Mouse (Mus musculus): Measurements from ENCODE around the gene Spg21.
A peak's percentile ranks its signal among the peaks of the same experiment; 100 is the strongest.

The Spg21 gene

DNA sequence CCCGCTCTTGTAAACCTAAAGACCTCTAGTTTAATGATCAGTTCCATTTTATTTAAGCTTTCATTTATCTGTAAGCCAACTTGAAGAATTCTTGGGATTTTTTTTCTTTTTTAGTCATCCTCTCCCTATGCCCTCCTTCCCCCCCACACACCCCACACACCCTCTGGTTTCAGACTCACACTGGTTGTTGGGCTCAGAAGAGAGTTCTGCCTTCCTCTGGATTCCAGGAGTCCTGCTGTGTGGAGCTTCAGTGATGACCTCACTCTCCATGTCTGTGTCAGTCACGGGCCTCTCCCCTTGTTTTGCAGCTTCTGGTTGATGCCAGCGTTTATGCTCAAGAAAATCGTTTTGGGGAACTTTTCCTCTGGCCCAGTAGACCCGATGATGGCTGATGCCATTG lies 19.3 kb downstream of the Spg21 start:
- DNase-seq = no peak

DNA sequence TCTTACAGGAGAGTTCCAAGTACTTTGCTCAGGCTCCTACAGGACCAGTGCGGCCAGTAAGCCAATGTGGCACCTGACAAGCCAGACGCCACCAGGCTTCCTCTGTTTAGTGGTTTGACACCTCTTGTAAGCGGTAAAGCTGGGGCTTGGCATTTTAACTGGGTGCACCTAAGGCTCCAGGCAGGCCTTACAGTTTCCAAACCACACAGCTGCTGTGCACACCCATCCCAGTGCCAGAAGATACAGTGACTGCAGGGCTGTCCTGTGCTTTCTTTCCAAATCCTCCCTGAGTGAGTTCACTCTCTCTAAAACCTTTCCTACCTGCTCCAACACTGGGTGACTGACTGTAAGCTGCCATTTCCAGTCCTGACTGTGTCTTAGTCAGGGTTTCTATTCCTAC lies 30.7 kb downstream of the Spg21 start:
- DNase-seq = no peak

DNA sequence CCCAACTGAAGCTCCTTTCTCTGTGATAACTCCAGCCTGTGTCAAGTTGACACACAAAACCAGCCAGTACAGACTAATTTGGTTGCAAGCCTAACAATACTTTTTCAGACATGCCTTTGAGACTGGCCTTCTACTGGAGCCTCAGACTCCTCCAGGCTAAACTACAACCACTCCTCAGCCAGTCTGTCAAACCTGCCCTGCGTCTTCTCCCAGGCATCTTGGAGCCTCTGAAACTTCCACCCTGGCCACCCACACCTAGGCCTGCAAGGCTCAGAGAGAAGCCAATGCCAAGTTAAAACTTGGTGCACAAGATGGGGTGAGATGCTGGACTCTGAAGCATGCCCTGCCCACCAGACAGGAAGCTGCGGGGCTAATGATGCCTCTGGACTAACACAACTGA lies 31.6 kb downstream of the Spg21 start:
- no peak for DNase-seq

DNA sequence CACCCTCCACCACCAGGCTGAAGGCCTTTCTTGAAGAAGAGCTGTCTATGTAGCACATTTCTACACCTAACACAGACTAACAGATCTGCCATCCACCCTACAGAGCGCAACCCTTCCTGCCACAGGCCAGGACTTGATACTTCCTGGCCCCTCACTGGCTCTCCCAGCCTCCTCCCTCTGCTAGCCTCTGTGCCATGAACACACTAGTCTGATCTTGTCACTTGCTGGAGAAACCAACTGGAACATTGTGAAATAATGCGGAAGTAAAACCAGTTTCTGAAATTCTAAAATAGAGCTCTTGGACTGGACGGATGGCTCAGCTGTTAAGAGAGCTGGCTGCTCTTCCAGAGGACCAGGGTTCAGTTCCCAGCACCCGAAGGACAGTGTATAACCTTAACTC lies 32.1 kb downstream of the Spg21 start:
- DNase-seq = no peak

DNA sequence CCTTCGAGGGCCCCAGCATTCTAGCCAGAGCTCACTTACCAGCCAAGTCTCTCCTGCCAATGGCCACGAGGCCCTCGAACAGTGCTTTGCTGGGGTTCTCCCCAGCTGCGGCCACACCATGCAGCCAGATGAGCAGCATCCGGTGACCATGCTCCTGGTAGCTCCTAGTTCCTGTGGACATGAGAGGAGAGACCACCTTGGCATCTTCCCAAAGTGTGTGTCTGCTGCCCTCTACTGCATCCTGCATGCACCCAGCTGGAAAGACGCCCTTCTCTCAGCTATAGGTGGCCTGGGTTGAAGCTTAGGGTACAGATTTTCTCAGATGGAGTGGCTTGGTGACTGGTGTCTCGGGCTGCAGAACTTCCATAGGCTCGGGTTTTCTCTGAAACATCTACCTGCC lies 41.4 kb downstream of the Spg21 start:
- peak; percentile 47 to 64 for DNase-seq

DNA sequence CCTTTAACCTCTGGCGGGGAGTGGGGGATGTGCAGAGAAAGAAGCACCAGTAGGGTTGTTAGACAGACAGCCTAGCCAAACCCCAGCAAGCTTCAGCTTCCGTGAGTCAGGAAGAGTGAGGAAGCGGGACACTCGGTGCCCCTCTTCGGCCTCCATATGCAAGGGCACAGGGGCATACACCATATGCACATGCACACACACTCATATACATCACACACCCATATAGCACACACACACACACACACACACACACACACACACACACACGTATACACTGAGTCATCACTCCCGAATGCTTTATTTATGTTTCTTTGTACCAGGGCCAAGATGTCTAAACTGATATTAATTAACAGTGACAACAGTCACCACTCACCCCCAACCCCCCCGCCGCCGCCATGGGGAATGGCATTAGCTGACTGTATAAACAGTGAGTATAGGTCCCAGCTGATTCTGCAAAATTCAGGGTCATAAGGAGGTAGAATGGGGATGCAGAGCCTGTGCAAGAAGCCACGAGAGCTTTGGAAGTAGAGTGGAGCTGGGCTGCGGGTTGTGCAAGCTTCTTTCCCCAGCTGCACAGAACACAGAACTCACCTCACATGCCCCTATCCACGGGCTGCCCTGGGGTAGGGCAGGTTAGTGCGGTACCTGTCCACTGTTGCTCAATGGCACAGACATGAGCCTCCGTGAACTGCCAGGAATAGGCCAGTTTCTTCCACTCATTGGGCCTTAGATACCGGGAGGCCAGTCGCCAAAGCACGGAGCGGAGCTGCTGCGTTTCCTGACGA lies 42.2 kb downstream of the Spg21 start:
- no peak for DNase-seq

DNA sequence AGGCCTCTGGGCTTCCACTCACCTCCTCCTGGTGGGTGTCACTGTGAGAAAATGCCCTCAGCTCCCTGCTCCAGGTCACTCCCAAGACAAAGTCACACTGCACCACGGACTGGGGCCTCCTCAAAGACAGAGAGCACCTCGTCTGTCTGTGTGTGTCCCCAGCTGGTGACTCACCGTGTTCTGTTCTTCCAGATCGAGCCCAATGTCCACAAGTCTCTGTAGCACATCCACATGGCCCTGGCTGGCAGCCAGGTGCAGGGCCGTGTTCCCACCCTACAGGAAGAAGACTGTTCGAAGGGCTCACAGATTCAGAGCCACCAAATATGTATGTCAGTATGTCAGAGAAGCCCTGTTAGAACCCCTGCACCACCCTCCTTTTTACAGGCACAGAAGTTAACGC lies 47.7 kb downstream of the Spg21 start:
- DNase-seq = no peak

DNA sequence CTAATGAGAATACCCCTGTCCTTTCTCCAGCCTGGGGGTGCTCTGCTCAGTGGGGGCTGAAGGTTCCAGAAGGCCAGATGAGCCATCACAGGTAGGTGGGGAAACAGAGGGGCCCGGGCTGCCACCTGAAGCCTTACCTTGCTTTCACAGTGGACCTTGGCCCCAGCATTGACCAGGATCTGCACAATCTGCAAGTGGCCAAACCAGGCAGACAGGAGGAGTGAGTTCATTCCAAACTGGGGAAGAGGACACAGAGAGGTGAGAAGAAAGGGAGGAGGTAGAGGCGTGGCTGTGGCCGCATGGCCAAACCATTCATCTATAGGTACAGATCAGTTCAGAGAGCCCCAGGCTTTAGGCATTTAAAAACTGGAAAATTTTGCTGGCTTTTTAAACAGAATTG lies 51.8 kb downstream of the Spg21 start:
- DNase-seq = no peak

DNA sequence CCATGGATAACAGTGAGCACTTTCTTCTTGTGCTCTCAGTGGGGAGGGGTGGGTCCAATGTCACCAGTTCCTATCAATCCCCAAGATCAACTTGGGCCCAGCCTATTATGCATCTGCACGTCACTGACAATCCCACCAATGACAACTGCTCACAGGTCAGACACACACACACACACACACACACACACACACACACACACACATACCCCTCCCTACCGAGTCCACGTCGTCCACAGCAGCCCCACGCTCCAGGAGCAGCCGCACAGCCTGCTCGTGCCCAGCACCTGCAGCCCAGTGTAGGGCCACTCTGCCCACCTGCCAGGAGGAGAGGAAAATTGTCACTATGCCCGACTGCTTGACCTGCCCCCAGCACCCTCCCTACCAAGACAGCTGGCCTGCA lies 53.7 kb downstream of the Spg21 start:
- no peak for DNase-seq

DNA sequence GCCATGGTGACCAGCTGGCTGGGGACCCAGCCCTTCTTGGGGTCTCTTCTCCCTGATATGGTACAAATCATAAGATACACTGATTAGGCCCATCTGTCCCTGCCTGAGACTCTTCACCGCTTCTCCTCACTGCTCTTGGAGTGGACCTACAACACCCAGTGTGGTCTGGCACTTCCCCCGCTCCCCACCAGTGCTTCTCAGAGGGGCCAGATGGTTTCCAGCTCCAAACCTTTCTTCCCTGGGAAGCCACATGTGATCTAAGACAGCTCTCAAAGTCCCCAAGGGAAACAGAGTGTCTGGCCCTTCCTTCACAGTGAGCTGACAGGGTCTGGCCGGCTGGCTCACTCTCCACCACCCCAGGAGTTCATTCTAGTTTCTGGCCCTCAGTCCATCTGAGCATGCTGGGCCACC lies 54.1 kb downstream of the Spg21 start:
- DNase-seq = no peak

DNA sequence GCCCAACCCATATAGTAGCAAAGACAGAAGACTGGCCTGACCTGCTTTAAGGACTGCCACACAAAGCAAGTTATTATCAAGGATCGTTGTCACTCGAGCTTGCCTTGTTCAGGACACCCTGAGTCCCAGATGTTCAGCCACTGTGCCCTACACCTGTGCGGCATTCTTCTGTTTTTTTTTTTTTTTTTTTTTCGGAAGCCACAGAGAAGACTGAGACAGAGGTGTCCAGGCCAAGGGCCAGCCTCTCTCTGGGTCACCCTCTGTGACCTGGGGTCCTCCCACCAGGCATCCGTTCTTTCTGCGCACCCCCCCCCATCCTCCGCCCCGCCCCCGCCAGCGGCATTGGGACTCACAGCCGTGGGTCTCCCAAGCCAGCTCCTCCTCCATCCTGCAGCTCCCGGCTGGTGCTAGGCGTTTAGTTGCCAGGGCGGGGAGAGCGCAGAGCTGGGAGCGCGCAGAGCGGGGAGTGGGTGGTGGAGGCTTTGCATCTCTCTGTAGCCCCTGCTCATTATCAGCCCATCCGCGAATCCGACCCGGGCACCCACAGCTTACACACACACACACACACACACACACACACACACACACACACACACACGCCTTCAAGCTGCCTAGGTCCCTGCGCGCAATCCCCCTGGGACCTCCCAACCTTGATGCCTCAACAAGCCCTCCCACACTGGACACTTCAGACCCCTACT lies 59.2 kb downstream of the Spg21 start, which contains the start of gene Ankdd1a:
TSS of gene Ankdd1a (minus strand) at position 387 of the 698 bp plus-strand sequence.
- peak; percentile 46 to 60 for DNase-seq

DNA sequence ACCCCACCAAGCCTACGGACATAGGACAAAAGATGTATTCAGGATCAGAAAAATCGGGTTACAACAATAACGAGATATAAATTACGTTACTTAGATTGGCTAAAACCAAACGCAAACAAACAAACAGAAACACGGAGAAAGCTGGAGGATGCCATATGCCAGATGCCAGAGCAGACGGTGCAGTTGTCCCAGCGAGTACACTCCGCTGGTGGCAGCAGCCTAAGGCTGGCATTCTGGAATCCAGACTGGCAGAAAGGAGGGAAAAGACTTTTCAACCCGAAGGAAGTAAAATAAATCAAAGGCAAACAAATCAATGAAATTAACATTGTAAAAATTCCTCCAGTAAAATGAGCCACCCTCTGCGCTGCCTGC lies 59.7 kb downstream of the Spg21 start:
- DNase-seq = no peak

DNA sequence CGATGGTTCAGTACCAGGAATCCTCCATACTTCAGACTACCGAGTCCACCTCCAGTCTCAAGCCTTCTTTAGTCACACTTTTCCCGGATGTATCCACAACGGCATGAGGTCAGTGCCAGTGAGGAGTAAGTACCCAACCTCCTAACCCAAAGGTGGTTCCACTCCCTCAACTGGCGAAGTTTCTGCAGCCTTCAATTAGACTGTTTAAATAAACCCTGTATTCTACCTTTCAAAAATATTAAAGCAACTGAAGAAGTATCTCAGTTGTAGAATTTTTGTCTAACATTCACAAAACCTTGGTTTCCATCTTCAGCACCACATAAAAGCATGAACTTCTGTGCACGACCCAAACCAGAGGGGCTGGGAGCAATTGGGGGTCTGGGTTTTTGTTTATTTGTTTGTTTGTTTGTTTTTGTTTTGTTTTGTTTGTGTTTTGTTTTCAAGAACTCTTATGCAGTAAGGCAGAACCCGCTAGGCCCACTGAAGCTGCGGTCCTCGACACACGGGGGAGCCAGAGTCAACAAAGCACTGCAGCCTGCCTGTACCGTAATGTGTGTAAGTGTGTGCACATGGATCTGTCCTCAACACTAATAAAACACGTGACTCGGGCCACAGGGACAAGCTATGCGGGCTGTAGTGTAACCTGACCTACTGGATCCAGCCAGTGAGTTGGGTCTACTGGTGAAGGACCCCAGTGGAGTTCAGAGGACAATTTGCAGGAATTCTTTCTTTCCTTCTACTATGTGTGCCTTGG lies 63.0 kb downstream of the Spg21 start:
- DNase-seq = peak; percentile 87 to 90

DNA sequence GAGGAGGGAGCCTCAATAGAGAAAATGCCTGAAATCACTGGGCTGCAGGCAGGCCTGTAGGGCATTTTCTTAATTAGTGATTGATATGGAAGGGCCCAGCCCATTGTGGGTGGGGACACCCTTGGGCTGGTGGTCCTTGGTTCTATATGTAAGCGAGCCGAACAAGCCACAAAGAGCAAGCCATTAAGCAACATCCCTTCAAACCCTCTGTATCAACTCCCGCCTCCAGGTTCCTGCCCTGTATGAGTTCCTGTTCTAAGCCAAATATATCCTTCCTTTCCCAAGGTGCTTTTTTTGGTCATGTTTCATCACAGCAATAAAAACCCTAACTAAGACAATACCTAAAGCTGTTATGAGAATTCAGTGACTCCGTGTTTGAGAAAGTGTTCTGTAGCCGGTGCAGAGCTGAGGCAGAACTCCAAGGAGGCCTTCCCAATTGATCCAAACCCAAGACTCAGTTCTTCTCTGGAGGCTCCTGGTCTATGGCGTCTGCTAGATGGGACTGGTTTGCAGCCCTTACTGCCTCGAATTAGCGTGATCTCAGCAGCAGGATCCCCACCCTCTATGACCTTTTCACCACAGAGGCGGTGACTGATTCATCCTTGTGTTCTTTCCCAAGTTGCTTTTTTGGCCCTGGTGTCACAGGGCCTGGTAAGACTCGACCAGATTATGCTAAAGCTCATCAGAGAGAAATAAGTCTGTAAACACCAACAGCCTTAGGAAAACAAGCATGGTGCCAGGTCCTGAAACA lies 64.9 kb downstream of the Spg21 start:
- no peak for DNase-seq

DNA sequence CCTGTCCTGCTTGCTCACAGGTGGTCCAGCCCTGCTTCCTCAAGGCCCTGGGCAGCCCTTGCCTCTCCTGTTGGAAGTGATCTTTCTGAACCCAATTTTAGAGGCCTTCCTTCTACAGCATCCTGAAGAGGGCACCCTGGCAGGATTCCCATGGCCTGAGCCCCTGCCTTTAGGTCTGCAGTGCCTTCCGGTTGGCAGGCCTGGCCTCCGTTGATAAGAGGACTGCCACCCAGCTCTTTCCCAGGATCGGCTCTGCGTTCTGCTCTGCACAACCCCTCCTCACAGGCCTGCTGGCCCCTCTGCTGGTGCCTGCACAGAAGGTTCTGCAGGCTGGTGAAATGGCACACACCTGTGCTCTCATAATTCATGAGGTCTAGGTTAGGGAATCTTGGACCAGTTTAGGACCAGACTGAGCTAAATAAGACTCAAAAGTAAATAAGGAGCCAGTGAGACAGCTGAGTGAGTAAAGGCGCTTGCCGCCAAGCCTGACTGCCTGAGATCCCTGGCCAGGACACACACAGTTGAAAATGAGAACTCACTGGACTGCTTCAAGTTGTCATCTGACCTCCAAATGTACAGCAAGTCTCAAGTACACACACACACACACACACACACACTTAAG lies 67.8 kb downstream of the Spg21 start:
- DNase-seq = no peak

DNA sequence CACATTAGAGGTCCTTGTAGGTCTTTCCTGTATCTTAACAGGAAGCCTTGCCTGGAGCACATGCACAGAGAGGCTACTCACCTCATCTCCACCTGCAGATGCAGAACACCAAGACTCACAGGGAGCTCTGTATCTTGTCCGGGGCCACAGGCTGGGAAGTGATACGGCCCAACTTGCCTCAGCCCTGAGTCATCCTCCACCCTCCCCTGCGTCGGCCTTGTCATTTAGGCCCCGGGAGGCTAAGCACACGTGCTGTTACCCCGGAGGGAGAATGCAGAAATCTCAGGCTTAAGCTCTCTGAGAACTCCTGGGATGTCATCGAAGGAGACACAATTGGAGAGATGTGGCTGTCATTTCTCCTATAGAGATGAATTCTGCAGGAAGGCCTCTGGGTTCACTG lies 68.9 kb downstream of the Spg21 start:
- DNase-seq = no peak

DNA sequence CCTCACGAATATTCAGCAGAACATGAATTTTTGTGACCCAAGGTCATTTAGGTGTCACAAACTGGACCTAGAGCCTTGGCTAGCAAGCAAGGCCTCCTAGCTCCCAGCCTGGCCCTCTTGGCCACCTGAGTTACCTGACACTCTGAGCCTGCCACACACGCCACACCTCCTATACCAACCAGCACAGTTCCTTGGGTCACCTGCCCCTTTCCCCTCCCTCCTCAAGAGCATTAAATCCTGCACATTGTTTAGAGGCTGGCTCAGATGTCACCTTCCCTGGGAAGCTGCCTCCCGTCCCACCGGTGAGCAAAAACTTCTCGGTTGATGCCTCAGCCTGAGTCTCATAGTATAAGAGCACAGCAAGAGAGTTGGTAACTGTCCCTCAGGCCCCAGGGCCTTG lies 70.5 kb downstream of the Spg21 start:
- DNase-seq = no peak

DNA sequence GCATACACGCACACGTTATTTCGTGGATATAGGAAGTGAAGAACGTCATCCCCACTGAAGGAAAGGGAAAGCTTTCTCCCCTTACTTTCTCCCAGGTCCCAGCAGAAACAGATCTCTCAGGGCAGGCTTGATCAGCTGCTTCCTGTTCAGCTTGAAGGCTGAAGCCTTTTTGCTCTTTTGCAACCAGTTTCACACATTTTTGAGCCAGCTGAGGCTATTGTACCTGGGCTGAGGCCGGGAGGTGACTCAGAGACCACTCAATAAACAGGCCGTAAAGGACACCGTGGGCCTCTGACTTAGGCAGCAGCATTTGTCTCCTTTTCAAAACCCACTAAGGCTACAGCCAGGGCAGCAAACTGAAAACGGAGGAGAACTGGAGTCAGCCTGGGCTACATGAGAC lies 72.2 kb downstream of the Spg21 start:
- no peak for DNase-seq

DNA sequence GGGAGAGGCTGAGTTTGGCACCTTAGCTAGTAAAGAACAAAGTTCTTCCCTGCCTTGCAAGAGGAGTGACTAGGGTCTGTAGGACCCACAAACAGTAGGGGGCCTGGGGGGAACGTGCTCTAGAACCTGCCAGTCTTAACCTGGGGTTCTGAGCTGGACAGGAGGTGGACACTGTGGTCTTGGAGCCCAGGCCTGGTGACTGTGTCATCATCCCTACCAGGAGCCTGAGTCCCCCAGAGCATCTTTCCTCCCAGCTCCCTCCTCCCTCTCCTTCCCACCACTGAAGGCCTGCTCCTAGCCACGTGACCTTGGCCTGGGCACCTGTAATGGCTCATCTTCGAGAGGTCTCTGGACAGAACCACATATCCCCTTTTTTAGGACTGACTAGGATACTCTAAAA lies 73.4 kb downstream of the Spg21 start:
- no peak for DNase-seq

DNA sequence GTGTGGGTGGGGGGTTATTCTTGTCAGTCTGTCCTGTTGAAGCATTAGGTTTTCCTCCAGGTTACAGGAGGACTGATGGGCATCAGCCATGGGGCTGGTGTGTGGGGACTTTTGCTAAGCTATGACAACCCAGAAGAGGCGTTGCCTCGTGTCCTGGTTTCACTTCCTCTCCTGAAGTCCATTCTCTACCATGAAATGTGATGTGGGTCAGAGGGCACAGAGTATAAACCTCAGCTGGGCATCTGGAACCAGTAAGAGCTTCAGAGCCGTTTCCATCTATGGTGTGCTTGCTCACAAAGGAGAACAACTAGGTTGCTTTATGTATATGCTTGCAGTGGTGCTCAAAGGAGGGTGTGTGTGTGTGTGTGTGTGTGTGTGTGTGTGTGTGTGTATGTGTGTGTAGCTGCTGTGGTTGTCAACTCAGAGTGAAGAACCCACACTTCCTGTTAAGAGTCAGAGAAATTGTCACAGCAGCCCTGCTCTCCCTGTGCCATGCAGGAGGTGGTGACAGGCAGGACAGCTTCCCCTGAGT lies 74.5 kb downstream of the Spg21 start:
- no peak for DNase-seq

DNA sequence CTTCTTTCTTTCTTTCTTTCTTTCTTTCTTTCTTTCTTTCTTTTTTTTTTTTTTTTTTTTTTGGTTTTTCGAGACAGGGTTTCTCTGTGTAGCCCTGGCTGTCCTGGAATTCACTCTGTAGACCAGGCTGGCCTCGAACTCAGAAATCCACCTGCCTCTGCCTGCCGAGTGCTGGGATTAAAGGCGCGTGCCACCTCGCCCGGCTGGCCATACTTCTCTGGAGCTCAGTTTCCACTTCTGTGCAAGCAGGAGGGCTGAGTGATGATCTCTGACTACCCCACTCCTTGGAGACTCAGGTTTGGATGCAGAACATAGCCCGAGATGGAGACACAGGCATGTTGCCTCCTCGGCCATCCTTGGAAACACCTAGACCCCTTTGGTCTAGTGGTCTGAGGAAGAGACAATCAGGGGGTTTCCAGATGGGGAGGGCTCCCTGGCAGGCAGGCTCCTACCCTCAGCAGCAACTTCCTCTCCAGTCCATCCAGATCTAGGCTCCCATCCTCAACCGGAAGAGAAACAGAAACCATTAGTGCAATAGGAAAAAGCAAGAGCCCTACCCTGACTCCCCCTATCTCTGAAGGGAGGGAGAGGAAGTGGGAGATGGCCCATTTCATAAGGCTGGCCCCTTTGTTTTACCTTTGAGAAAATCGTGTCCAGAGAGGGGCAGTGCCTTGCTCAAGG lies 75.2 kb downstream of the Spg21 start:
- no peak for DNase-seq

DNA sequence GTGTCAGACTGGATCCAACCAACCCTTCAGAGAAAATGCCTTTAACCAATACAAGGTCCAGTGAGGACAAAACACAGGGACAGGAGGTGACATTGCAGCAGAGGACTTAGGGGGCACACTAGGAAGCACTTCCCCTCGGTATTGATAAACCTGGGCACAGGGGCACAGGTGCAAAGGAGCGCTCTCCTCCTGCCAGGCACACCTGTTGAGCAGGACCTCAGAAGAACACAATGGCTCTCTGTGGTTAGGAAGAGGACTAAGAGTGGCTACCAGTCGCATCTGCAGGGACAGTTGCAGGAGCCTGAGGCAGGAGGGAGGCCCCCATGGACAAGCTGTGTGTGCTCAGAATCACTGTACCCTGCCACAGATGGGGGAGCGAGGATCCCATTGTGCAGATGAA lies 75.7 kb downstream of the Spg21 start:
- DNase-seq = no peak

All from kidney, postnatal 4 days (tissue).